Mouse (Mus musculus) limb, embryonic 11.5 days (tissue): Measurements from ENCODE around the gene Maml3. TPM values are rescaled to one million over a fixed set of nuclear protein-coding genes. Genes with fewer than 3 reads are reported as not detected.

Source experiments
- ATAC-seq: fragments of 200-750 bp; cut with Nextera tagmentation; 2 replicates; pipeline ENCODE4 v1.8.0; 2017; ENCODE audit warnings: low read depth; ENCODE audit not compliant: insufficient number of reproducible peaks, low FRiP score, low TSS enrichment
- DNase-seq: peaks from one replicate; pipeline ENCODE4 v3.0.0-alpha.2; 2015; ENCODE audit warnings: low spot score
- H3K27ac ChIP-seq: fragments of 300-500 bp; sonication (generic); replicated peaks from 2 replicates; pipeline ENCODE4 v1.5.1; 2014; ENCODE audit warnings: low read depth, mild to moderate bottlenecking, low read length
- H3K27me3 ChIP-seq: fragments of 300-500 bp; sonication (generic); 2 replicates; pipeline ENCODE4 v1.6.1; 2014; ENCODE audit warnings: mild to moderate bottlenecking, low read length, mixed read lengths; ENCODE audit not compliant: control insufficient read depth, insufficient read depth
- H3K36me3 ChIP-seq: fragments of 300-500 bp; sonication (generic); 2 replicates; pipeline ENCODE4 v1.6.1; 2014; ENCODE audit warnings: mild to moderate bottlenecking, low read length, moderate library complexity, mixed read lengths; ENCODE audit not compliant: control insufficient read depth, insufficient read depth
- H3K4me1 ChIP-seq: fragments of 300-500 bp; sonication (generic); 2 replicates; pipeline ENCODE4 v1.6.1; 2014; ENCODE audit warnings: low read length, mixed read lengths; ENCODE audit not compliant: control insufficient read depth, insufficient read depth
- H3K4me2 ChIP-seq: fragments of 300-500 bp; sonication (generic); 2 replicates; pipeline ENCODE4 v1.6.1; 2014; ENCODE audit warnings: low read depth, mild to moderate bottlenecking, moderate library complexity; ENCODE audit not compliant: severe bottlenecking
- H3K4me3 ChIP-seq: fragments of 300-500 bp; sonication (generic); 2 replicates; pipeline ENCODE4 v1.5.1; 2014; ENCODE audit warnings: low read depth, low read length
- H3K9ac ChIP-seq: fragments of 300-500 bp; sonication (generic); 2 replicates; pipeline ENCODE4 v1.6.1; 2014; ENCODE audit warnings: mild to moderate bottlenecking, low read length
- H3K9me3 ChIP-seq: fragments of 300-500 bp; sonication (generic); 2 replicates; pipeline ENCODE4 v1.6.1; 2016; ENCODE audit warnings: low read length; ENCODE audit not compliant: control insufficient read depth
- WGBS: fragments of 180-500 bp; shearing (Covaris S2); extraction: QIAGEN DNeasy Blood & Tissue Kit; methylation state at CpG from one replicate; pipeline ENCODE4 v1.1.7; 2014; 5-methylcytosine and 5-hydroxymethylcytosine counted together
- polyA plus RNA-seq: library from polyadenylated mRNA; unstranded; fragments of >200 nt; fragmentation: Nextera tagmentation; extraction: Ambion mirVana; gene quantifications from 2 replicates; pipeline ENCODE4 v1.2.1, GENCODE M21; 2014

Gene Maml3
- polyA plus RNA-seq, 1 experiment from 2014 or later: 4.3 TPM

DNA sequence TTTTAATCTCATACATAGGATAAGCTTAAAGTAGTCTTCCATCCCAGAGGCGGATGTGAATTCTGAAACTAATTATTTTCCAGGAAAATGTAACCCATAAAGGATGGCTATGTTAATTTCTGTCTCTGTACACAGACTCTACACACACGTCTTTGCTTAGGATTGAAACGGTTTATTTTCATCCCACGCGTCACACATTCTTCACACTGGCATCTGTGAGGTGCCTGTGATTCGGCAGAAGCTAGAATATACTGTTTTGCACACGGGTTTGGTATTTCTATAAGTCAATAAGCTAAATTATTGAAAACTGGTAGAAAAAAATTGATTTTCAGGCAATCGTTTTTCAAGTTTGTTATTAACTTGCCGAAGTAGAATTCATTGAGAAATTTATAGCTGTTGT, 4.0 kb downstream of the Maml3 start:
- peak overlapping the region; percentile 96 for H3K4me2 ChIP-seq
- DNase-seq: no peak
- no peak for ATAC-seq
- WGBS: 53% methylated on average over 9 of the region's 9 CpGs
- no peak overlapping the region for H3K27ac ChIP-seq
- H3K36me3 ChIP-seq: no peaks in the 10 kb centered on the region
- H3K27me3 ChIP-seq: no peaks in the 10 kb centered on the region
- H3K9me3 ChIP-seq: no peaks in the 10 kb centered on the region
- peak overlapping the region; percentile 78; the same call in 1 of the 2 replicates for H3K4me3 ChIP-seq
- no peak overlapping the region for H3K9ac ChIP-seq
- H3K4me1 ChIP-seq: peaks cover 11% of the 10 kb centered on the region

DNA sequence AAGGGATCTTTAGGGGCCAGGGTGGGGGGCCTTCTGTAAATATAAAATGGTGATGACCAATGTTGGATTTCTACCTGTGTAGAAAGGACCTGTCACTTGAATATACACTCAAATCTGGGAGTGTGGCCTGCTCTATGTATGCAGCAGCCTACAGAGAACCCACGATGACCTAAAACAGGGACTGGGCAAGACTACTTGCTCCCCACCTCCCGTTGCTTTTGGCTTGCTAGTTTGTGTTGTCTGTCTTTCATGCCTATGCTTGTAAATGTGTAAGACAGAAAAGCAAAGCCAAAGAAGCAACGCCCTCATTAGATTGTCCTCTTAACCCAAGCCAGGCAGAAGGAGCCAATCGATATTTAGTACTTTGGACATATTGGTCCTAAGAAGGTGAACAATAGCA, 4.6 kb downstream of the Maml3 start:
- no peak overlapping the region for H3K9ac ChIP-seq
- no peak overlapping the region for H3K4me2 ChIP-seq
- H3K4me1 ChIP-seq: peaks cover 9% of the 10 kb centered on the region
- H3K27me3 ChIP-seq: no peaks in the 10 kb centered on the region
- 83% methylated on average over 4 of the region's 4 CpGs for WGBS
- H3K4me3 ChIP-seq: no peak overlapping the region
- DNase-seq (no peak), ATAC-seq (no peak)
- H3K36me3 ChIP-seq: no peaks in the 10 kb centered on the region
- no peaks in the 10 kb centered on the region for H3K9me3 ChIP-seq
- H3K27ac ChIP-seq: no peak overlapping the region

DNA sequence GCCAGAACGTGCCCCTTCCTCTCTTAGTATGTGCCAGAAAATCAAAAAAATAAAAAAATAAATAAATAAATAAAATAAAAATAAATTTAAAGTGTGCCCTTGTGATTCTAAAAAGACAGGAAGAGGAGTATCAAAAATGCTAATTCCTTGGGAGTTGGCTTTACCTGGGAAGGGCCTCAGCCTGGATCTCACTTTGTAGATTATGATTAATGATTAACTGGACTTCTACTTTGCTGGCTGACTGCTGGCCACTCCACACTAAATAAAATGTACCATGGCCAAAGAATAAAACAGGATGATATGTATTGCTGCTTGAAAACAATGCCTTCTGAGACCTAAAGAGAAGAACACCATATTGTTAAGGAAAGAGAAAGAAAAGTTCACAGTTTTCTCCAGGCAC, 5.6 kb downstream of the Maml3 start:
- Histone ChIP-seq H3K27me3 (no peaks in the 10 kb centered on the region), H3K9me3 (no peaks in the 10 kb centered on the region), H3K36me3 (no peaks in the 10 kb centered on the region), H3K4me2 (no peak overlapping the region), H3K4me3 (no peak overlapping the region), H3K27ac (no peak overlapping the region), H3K9ac (no peak overlapping the region), H3K4me1 (peaks cover 8% of the 10 kb centered on the region)
- 81% methylated on average over 1 of the region's 1 CpGs for WGBS
- no peak for DNase-seq
- ATAC-seq: no peak

DNA sequence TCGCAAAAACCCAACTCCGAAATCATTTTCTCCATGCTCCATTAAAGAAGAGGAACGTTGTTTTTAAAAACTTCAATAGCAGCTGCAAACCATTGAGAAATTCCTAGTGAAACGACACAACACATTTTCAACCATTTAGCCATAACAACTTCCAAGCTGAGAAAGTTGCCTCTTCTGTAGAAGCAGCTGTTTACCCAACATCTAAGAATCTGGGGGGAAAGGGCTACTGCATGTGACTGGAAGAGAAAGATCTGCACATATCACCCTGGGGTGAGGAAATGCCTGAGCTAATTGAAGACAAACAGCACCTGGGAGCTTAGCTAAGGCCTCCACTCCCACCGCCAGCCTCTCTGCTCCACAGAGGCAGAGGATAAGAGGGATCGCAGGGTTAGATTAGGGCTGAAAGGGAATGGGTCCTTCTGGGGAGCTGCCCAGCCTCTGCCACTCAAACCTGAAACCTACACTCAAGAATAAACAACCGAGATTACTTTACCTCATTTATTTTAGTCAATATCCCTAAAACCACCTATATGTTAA, 13.5 kb downstream of the Maml3 start:
- DNase-seq: no peak
- H3K27ac ChIP-seq: 0 out of 2 replicates have a peak overlapping the region, but pooled peaks have one; percentile 8
- H3K9ac ChIP-seq: no peak overlapping the region
- no peak overlapping the region for H3K4me3 ChIP-seq
- H3K4me1 ChIP-seq: peaks cover 29% of the 10 kb centered on the region
- WGBS: 25% methylated on average over 7 of the region's 7 CpGs
- no peaks in the 10 kb centered on the region for H3K9me3 ChIP-seq
- no peaks in the 10 kb centered on the region for H3K27me3 ChIP-seq
- no peak for ATAC-seq
- H3K36me3 ChIP-seq: no peaks in the 10 kb centered on the region
- no peak overlapping the region for H3K4me2 ChIP-seq

DNA sequence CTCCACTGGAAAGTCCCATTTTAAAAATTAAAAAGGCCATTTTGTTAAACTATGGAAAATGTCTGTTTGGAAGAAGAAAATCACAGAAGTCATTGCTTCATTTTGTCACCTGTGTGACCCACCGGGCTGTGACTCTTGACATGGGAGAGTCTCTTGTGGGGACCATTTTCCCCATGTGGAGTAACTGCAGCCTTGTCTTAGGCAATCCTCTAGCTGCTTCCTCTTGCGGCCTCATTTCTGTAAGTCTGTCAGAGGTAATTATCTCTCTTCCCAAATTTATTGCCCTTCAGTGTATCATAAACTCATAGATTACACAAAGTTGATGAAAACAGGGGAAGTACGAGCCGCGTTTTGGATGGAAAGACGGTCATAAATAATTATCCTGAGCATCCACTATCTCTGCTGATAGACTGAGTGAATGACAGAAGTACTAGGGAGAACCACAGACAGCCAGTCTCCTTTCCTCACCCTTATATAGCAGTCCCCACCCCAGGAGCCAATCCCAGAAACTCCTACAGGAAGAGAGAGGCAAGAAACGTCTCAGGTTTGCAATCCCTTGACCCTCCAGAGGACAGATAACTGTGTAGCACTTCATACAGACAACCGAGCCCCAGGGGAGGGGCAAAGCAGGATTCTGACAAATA, 14.5 kb downstream of the Maml3 start:
- no peak overlapping the region for H3K4me3 ChIP-seq
- 45% methylated on average over 8 of the region's 8 CpGs for WGBS
- H3K27me3 ChIP-seq: no peaks in the 10 kb centered on the region
- peaks cover 29% of the 10 kb centered on the region for H3K4me1 ChIP-seq
- H3K9me3 ChIP-seq: no peaks in the 10 kb centered on the region
- no peaks in the 10 kb centered on the region for H3K36me3 ChIP-seq
- ATAC-seq (no peak), DNase-seq (no peak)
- H3K4me2 ChIP-seq: no peak overlapping the region
- H3K9ac ChIP-seq: no peak overlapping the region
- H3K27ac ChIP-seq: no peak overlapping the region

DNA sequence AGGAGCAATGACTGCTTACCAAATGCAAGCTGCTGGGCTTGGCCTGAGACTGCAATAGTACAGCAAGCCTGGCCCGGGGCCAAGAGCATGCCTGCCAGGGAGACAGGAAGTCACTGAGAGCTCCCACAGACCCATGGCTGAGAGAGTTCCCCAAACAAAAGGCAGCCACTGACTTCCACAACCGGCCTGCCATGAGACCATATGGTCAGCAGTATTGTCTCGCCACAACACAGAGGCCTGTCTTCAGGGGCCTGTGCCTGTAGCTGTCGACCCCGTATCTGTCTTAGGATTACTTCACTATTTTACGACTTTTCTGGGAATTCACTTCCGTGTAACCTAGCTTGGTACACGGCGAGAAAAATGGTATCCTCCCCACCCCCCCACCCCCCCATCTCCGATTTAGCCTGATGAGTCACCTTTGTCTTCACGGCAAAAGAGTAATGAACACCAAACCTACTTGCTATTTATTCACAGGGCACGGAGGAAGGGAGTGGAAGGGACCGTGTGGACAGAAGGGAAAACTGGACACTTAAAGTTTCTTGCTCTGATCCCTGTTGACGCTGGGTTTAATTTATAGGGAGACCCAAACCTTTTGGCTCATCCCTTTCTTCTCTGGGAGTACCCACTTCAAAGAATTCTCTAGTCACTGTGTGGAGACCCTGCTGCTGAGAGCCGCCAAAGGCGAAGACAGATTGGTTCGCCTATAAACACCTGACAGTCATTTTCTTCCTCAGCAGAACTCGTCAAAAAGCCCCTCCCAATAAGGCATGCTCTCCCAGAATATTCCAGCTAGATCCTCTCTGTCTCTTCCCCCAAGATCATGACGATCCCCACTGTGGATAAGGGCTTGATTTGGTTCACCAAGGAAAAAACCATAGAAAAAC, 16.2 kb downstream of the Maml3 start:
- Histone ChIP-seq H3K4me2 (no peak overlapping the region), H3K9me3 (no peaks in the 10 kb centered on the region), H3K27me3 (no peaks in the 10 kb centered on the region), H3K36me3 (no peaks in the 10 kb centered on the region), H3K4me1 (peaks cover 29% of the 10 kb centered on the region), H3K9ac (peak overlapping the region; percentile 55), H3K4me3 (no peak overlapping the region), H3K27ac (peak overlapping the region; percentile 32)
- 8% methylated on average over 19 of the region's 19 CpGs for WGBS
- ATAC-seq: peak; percentile 62
- DNase-seq: peak; percentile 80

DNA sequence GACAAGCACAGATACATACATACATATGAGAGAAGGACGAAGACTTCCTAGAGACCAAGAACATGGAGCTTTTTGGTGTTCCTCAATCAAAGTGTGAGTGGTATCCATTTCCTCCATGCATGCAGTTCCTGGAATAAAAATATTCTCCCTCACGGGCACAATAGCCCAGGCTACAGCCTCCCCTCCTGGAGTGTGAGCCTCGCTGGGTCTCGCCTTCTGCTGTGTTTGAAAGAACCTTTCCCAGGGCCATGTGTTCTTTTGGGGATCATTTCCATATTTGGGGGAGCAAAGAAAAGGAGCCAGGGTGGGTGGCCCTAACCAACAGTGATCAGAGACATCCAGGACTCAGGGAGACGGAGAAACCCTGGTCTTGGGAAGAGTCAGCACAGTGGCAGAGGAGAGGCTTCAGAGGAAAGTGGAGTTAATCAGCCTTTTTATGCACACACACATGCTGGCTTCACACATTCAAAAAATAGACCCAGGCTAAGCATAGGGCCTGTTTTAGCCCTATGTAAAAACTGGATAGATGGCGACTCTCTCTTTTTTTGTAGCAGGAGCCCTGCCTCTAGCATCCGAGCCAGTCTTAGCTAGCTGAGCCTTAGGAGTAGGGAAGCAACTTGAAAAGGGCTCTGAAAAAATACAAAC, 17.1 kb downstream of the Maml3 start:
- Histone ChIP-seq H3K4me3 (no peak overlapping the region), H3K9me3 (no peaks in the 10 kb centered on the region), H3K9ac (no peak overlapping the region; the same call in 1 of the 2 replicates), H3K36me3 (no peaks in the 10 kb centered on the region), H3K27me3 (no peaks in the 10 kb centered on the region), H3K4me2 (no peak overlapping the region), H3K4me1 (peaks cover 29% of the 10 kb centered on the region), H3K27ac (peak overlapping the region; percentile 32)
- 70% methylated on average over 7 of the region's 7 CpGs for WGBS
- no peak for DNase-seq
- ATAC-seq: no peak

DNA sequence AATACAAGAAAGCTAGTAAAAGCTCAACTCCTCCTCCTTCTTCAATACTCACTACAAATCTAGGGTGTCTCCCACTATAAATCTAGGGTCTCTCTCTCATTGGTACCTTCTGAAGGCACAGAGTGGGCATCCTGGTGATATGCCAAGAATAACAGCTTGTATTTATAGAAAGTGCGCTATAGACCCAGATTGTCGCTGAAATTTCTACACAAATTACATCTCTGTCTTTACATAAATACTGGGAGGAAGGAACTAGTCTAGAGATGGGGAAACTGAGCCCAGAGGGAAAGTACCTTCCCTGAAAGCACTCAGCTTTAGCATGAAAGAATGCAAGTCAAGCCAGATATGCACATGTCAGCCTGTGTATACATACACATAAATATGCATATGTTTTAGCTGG, 26.1 kb downstream of the Maml3 start:
- H3K27me3 ChIP-seq: no peaks in the 10 kb centered on the region
- H3K9ac ChIP-seq: no peak overlapping the region
- H3K4me3 ChIP-seq: no peak overlapping the region
- no peak overlapping the region for H3K27ac ChIP-seq
- no peak overlapping the region for H3K4me2 ChIP-seq
- peaks cover 2% of the 10 kb centered on the region for H3K4me1 ChIP-seq
- no peak for ATAC-seq
- no peaks in the 10 kb centered on the region for H3K36me3 ChIP-seq
- H3K9me3 ChIP-seq: no peaks in the 10 kb centered on the region
- WGBS: 96% methylated on average over 2 of the region's 2 CpGs
- no peak for DNase-seq
